Mouse (Mus musculus) embryo, embryonic 9.5 days (tissue): ENCODE data around the gene Ces2f.
"Not testable (repeated sequence)": the region's sequence is repeated elsewhere in the genome, so short reads cannot be mapped to it uniquely, and the experiment has no call there.

Experiments used
- DNase-seq: peaks from one replicate; pipeline ENCODE4 v3.0.0-alpha.2; 2017; ENCODE audit errors: extremely low spot score

The Ces2f gene

DNA sequence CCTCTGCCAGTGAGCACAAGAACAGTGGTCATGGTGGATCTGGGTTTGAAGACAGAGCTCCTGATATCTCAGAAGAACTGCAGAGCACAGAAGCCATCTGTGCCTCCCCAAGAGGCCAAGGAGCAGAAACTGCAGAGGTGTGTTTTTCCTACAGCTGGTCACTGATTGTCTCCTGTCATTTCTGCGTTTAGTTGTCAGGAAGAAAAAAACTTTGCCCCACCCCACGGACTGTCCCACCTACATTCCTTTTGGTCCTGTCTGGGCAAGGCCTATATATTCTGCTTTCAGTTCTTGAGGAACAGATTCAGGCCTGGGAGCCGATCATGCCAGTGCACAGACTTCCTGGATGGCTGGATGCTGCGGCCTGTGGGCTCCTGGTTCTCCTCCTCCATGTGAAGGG, at the start of gene Ces2f:
TSS of gene Ces2f (plus strand) at position 301 of the 400 bp plus-strand sequence.
- DNase-seq, result no peak

GRCm38 (mm10) chr8:104901746-104902145, 45.4 kb upstream of the Ces2f start:
- DNase-seq, result no peak

DNA sequence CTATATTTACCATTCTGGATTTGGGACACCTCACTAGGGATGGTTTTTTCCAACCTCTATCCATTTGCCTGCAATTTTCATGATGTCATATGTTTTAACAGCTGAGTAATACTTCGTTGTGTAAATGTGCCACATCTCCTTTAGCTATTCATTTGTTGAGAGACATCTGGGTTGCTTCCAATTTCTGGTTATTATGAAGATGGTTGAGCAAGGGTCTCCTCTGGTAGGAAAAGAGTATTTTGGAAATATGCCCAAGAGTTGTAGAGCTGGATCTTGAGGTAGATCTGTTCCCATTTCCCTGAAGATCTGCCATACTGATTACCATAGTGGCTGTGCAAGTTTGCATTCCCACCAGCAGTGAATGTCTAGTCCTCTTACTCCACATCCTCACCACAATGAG, 40.0 kb upstream of the Ces2f start:
- DNase-seq, result no peak

- not testable (repeated sequence) for DNase-seq
These were observed 38.1 kb upstream of the Ces2f start for GRCm38 (mm10) chr8:104909021-104909420.

GRCm38 (mm10) chr8:104909651-104910050, 37.5 kb upstream of the Ces2f start:
- not testable (repeated sequence) for DNase-seq

GRCm38 (mm10) chr8:104925972-104926596, 21.1 kb upstream of the Ces2f start, which contains the start of gene Ces2e:
Ces2e (plus strand) TSS chr8:104926260.
- no peak for DNase-seq

DNA sequence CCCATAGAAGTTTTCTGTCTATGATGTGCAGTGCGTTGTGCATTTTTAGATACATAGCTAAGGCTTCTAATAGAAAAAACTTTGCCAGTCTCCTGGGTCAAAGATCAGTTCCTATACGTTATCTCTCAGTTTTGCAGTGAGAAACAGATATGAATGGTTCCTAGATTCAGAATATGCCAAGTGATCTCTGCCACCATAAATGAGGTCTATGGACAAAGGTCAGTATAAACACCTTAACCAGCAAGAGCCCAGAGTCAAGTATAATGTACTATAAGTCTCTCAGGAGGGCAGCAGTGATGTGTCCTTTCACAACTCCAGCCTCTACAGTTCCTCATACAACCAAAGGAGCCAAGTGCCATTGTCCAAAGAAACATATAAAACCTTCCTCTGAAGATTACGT, 19.9 kb upstream of the Ces2f start:
- no peak for DNase-seq

DNA sequence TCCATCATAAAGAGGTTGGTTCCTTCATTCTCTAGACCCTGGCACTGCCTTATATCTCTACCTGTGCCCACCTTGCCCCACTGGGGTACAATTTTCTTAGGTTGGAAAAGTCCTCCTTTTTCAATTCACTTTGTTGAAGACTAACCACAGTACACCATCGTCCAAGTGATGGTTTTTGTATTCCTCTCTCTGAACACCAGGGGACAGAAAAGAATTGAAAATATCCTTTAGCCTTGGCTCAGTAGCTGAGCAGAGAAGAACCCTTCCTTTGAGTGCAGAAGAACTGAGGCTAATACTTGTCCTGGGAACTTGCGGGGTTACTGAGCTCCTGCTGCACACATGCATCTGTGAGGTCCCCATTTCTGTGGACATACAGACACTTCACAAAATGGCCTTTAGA, 2.5 kb upstream of the Ces2f start:
- no peak for DNase-seq

- no peak for DNase-seq
These were observed 1.9 kb downstream of the Ces2f start for GRCm38 (mm10) chr8:104949031-104949430.

DNA sequence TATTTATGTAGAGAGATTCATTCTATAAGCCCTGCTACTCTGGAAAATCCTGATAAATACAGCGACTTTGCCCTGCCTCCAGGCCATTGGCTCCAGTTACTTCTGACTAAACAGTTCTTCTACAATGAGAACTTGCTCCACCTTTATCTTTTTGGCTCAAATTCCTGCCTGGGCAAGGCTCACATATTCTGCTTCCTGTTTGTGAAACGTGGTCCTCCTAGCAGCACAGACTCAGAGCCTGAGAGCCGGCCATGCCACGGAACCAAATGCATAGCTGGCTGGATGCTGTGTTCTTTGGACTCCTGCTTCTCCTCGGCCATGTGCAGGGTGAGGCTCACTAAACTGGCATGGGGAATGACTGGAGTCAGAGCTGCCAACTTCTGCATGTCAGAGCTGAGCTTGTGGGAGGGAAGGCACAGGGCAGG, 14.4 kb downstream of the Ces2f start, which contains the start of gene Ces2g:
TSS of gene Ces2g (plus strand) at position 182 of the 425 bp plus-strand sequence.
- DNase-seq, result no peak

GRCm38 (mm10) chr8:104962229-104962901, 15.2 kb downstream of the Ces2f start:
- no peak for DNase-seq

DNA sequence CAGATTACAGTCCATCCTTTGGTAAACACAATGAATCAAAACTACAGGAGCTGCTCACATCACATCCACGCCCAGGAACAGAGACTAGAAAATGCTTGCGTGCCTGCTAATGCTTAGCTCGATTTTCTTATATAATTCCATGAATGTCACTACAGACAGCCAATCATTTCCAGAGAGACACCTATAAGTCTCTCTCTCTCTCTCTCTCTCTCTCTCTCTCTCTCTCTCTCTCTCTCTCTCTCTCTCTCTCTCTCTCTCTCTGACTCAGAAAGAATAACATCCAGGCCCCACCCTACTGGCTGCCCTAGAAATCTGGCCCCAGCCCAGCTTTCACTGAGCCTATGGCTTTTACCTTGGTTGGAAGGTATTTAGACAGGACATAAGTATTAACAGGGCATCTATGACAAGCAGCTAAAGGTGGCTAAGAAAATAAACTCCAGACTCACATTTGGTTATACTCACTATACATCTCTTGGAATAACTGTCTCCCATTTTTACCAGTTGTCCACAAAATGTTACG, 16.3 kb downstream of the Ces2f start:
- no peak for DNase-seq

GRCm38 (mm10) chr8:104984126-104984525, 37.0 kb downstream of the Ces2f start:
- no peak for DNase-seq

GRCm38 (mm10) chr8:104984942-104985341, 37.8 kb downstream of the Ces2f start:
- DNase-seq, result no peak

- DNase-seq, result no peak
These were observed 51.0 kb downstream of the Ces2f start for GRCm38 (mm10) chr8:104998191-104998590.

DNA sequence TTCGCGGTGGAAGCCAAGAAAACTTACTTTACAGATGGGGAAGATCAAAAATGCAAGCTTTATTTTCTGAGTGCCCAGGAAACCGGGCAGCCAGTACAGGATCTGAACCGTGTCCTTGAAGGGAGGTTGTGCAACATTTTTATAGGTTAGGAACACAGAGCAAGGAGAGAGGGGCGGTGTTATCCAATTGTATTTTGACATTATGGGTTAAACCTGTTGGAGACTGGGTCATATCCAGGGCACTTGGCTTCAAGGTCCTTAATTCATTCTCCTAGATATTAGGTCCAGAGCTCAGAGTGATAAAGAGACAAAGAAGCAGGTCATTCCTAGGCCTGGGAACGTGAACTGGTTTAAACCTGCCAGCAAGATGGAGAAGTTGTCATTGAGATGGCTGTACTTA, 52.0 kb downstream of the Ces2f start:
- no peak for DNase-seq

- no peak for DNase-seq
These were observed 53.4 kb downstream of the Ces2f start, which contains the start of gene Ces2h for GRCm38 (mm10) chr8:105000586-105000985. Ces2h (plus strand) TSS chr8:105000853.
